Mouse (Mus musculus): ENCODE data around the gene Scfd2. TPM values are rescaled to one million over a fixed set of nuclear protein-coding genes. Genes with fewer than 3 reads are reported as not detected.

Gene Scfd2
- polyA plus RNA-seq, 1 experiment from 2014 or later = 18.1 TPM

DNA sequence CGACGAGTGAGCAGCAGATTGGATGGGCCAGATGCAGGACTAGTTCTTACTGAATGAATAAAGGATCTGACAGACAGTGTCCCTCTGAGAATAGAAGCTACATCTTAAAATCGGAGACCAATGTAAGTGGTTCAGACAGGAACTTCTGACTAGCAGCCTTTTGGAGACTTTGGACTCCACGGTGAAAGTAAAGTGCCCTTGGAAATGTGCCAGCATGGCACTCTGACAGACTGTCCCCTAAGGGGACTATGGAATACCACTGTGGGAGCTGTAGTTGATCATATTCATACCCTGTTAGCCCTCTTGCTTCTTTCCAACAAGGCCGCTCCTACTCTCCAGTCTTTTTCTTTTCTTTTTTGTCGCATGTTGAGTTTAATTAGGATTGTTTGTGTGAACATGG is 368.4 kb downstream of the Scfd2 start:
- H3K4me2 ChIP-seq (ENCODE audit: low read length) = no peak overlapping the region
- no peak overlapping the region for H3K9ac ChIP-seq (ENCODE audit: low read depth, low read length)
- H3K27ac ChIP-seq (ENCODE audit: low read length) = no peak overlapping the region
- no peaks in the 10 kb centered on the region for H3K9me3 ChIP-seq (replicated peaks; ENCODE audit: control insufficient read depth, low read length, poor library complexity, severe bottlenecking)
- ATAC-seq = no peak
- no peaks in the 10 kb centered on the region for H3K27me3 ChIP-seq (ENCODE audit: control insufficient read depth, insufficient read depth, low read depth, low read length)
- WGBS = 79% methylated on average over 6 of the region's 6 CpGs
- no peak overlapping the region for H3K4me3 ChIP-seq (ENCODE audit: low read depth, low read length)
- H3K36me3 ChIP-seq (ENCODE audit: control insufficient read depth, insufficient read depth, low read length) = no peaks in the 10 kb centered on the region
- peaks cover 10% of the 10 kb centered on the region for H3K4me1 ChIP-seq (ENCODE audit: control insufficient read depth, insufficient read depth, low read length)

DNA sequence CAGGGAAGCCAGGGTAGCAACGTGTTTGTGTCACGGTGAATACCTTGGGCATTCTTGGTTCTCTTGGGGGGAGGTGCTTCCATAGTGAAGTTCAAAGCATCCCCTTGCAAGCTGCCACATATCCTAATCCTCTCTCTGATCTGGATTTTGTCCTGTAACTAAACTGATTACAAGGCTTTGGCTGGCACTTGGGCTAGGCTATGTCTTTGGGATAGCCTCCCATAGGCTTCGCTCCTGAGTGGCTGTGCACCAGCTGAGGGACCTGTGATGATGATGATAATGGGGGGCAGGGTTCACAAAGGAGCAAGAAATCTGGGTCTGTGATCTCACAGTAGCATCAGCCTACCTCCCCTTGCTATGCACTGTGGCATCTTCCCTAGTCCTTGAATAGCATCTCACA is 369.5 kb downstream of the Scfd2 start:
- H3K9ac ChIP-seq (ENCODE audit: low read depth, low read length) = peak overlapping the region; percentile 26; the same call in 1 of the 2 replicates
- 28% methylated on average over 3 of the region's 3 CpGs for WGBS
- peaks cover 10% of the 10 kb centered on the region for H3K4me1 ChIP-seq (ENCODE audit: control insufficient read depth, insufficient read depth, low read length)
- no peaks in the 10 kb centered on the region for H3K36me3 ChIP-seq (ENCODE audit: control insufficient read depth, insufficient read depth, low read length)
- no peak overlapping the region; the same call in 1 of the 2 replicates for H3K27ac ChIP-seq (ENCODE audit: low read length)
- no peaks in the 10 kb centered on the region for H3K27me3 ChIP-seq (ENCODE audit: control insufficient read depth, insufficient read depth, low read depth, low read length)
- ATAC-seq = 0 out of 2 replicates have a peak, but pooled peaks have one; percentile 21
- H3K4me2 ChIP-seq (ENCODE audit: low read length) = peak overlapping the region; percentile 45
- H3K4me3 ChIP-seq (ENCODE audit: low read depth, low read length) = peak overlapping the region; percentile 9; the same call in 1 of the 2 replicates
- no peaks in the 10 kb centered on the region for H3K9me3 ChIP-seq (replicated peaks; ENCODE audit: control insufficient read depth, low read length, poor library complexity, severe bottlenecking)

GRCm38 (mm10) chr5:74161297-74161926 is 370.1 kb downstream of the Scfd2 start:
- peak overlapping the region; percentile 9; the same call in 1 of the 2 replicates for H3K4me3 ChIP-seq (ENCODE audit: low read depth, low read length)
- peak; percentile 71 for ATAC-seq

GRCm38 (mm10) chr5:74160349-74160748 is 371.2 kb downstream of the Scfd2 start:
- peaks cover 10% of the 10 kb centered on the region for H3K4me1 ChIP-seq (ENCODE audit: control insufficient read depth, insufficient read depth, low read length)
- H3K36me3 ChIP-seq (ENCODE audit: control insufficient read depth, insufficient read depth, low read length) = no peaks in the 10 kb centered on the region
- no peak overlapping the region for H3K4me3 ChIP-seq (ENCODE audit: low read depth, low read length)
- no peak for ATAC-seq
- no peak overlapping the region for H3K9ac ChIP-seq (ENCODE audit: low read depth, low read length)
- H3K9me3 ChIP-seq (replicated peaks; ENCODE audit: control insufficient read depth, low read length, poor library complexity, severe bottlenecking) = no peaks in the 10 kb centered on the region
- H3K4me2 ChIP-seq (ENCODE audit: low read length) = no peak overlapping the region
- H3K27me3 ChIP-seq (ENCODE audit: control insufficient read depth, insufficient read depth, low read depth, low read length) = no peaks in the 10 kb centered on the region
- no peak overlapping the region for H3K27ac ChIP-seq (ENCODE audit: low read length)
- 79% methylated on average over 4 of the region's 4 CpGs for WGBS

More at GRCm38 (mm10) chr5:74161297-74161926, 370.1 kb downstream of the Scfd2 start:
- H3K36me3 ChIP-seq (ENCODE audit: control insufficient read depth, insufficient read depth, low read length) = no peaks in the 10 kb centered on the region
- H3K27ac ChIP-seq (ENCODE audit: low read length) = no peak overlapping the region; the same call in 1 of the 2 replicates
- H3K9ac ChIP-seq (ENCODE audit: low read depth, low read length) = peak overlapping the region; percentile 26; the same call in 1 of the 2 replicates
- WGBS = 13% methylated on average over 15 of the region's 15 CpGs
- no peaks in the 10 kb centered on the region for H3K9me3 ChIP-seq (replicated peaks; ENCODE audit: control insufficient read depth, low read length, poor library complexity, severe bottlenecking)
- H3K27me3 ChIP-seq (ENCODE audit: control insufficient read depth, insufficient read depth, low read depth, low read length) = no peaks in the 10 kb centered on the region
- peaks cover 10% of the 10 kb centered on the region for H3K4me1 ChIP-seq (ENCODE audit: control insufficient read depth, insufficient read depth, low read length)
- H3K4me2 ChIP-seq (ENCODE audit: low read length) = peak overlapping the region; percentile 45

GRCm38 (mm10) chr5:74159906-74160305 is 371.7 kb downstream of the Scfd2 start:
- WGBS = 77% methylated on average over 7 of the region's 7 CpGs
- H3K9me3 ChIP-seq (replicated peaks; ENCODE audit: control insufficient read depth, low read length, poor library complexity, severe bottlenecking) = no peaks in the 10 kb centered on the region

DNA sequence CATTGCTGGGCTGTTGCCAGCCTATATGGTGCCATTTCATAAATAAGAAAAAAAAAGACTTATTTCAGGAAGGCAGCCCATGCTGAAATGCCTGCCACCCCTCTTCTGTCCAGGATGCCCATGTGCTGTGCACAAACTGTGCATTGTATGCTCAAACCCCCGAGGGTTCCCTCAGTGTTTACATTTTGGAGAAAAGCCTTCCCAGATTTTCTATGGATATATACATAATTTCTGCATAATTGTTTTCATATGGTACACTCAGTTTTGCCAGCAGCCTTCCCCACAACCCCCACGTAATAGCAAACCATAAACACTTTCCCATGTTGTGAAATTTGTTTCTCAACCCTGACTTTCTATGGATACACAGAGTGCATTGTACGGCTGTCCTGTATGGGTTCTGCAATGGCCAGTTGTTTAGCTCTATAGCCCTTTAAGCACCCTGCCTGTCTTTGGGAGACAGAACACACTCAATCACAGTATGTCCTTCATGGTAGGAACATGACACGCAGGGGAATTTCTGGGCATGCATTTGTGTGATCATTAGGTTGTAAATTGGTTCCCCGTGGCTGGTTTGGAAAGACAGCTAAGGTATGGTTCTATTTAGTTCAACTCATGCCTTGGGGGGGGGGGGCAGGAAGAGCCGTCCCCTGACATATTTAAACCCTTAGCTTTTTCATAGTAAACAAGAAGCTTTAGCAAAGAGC is 372.5 kb downstream of the Scfd2 start:
- no peaks in the 10 kb centered on the region for H3K36me3 ChIP-seq (ENCODE audit: control insufficient read depth, insufficient read depth, low read length)
- no peaks in the 10 kb centered on the region for H3K27me3 ChIP-seq (ENCODE audit: control insufficient read depth, insufficient read depth, low read depth, low read length)
- no peak for ATAC-seq
- H3K9ac ChIP-seq (ENCODE audit: low read depth, low read length) = no peak overlapping the region
- no peaks in the 10 kb centered on the region for H3K9me3 ChIP-seq (replicated peaks; ENCODE audit: control insufficient read depth, low read length, poor library complexity, severe bottlenecking)
- no peak overlapping the region for H3K27ac ChIP-seq (ENCODE audit: low read length)
- 88% methylated on average over 6 of the region's 6 CpGs for WGBS
- H3K4me3 ChIP-seq (ENCODE audit: low read depth, low read length) = no peak overlapping the region
- peaks cover 10% of the 10 kb centered on the region for H3K4me1 ChIP-seq (ENCODE audit: control insufficient read depth, insufficient read depth, low read length)
- no peak overlapping the region for H3K4me2 ChIP-seq (ENCODE audit: low read length)

More at GRCm38 (mm10) chr5:74159906-74160305, 371.7 kb downstream of the Scfd2 start:
- Histone ChIP-seq H3K4me2 (ENCODE audit: low read length) (no peak overlapping the region), H3K27me3 (ENCODE audit: control insufficient read depth, insufficient read depth, low read depth, low read length) (no peaks in the 10 kb centered on the region), H3K36me3 (ENCODE audit: control insufficient read depth, insufficient read depth, low read length) (no peaks in the 10 kb centered on the region), H3K4me1 (ENCODE audit: control insufficient read depth, insufficient read depth, low read length) (peaks cover 10% of the 10 kb centered on the region), H3K4me3 (ENCODE audit: low read depth, low read length) (no peak overlapping the region), H3K27ac (ENCODE audit: low read length) (no peak overlapping the region), H3K9ac (ENCODE audit: low read depth, low read length) (no peak overlapping the region)
- no peak for ATAC-seq

DNA sequence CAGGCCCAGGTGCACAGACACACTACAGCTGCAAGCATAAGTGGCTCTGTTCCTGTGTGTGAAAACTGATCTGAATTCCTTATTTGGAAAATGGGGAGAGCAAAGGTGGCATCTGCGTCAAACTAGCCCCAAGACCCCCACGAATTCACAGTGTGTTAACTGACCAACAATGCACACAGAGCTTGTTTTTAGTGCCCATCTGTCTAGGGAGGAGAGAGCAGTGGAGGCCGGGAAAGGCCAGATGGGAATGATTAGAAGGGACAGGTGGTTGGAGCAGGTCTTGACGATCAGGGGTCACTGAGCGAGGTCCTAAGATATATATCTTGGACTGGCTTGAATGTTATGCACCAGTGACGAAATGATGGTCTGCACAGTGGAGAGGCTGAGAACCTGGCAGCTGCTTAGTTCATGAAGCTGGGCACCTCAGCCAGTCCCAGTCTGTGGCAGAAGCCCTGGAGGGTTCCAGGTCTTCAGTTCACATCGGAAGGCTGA is 375.7 kb downstream of the Scfd2 start:
- H3K4me3 ChIP-seq (ENCODE audit: low read depth, low read length) = no peak overlapping the region
- no peaks in the 10 kb centered on the region for H3K9me3 ChIP-seq (replicated peaks; ENCODE audit: control insufficient read depth, low read length, poor library complexity, severe bottlenecking)
- no peaks in the 10 kb centered on the region for H3K27me3 ChIP-seq (ENCODE audit: control insufficient read depth, insufficient read depth, low read depth, low read length)
- no peaks in the 10 kb centered on the region for H3K4me1 ChIP-seq (ENCODE audit: control insufficient read depth, insufficient read depth, low read length)
- no peak overlapping the region for H3K9ac ChIP-seq (ENCODE audit: low read depth, low read length)
- H3K27ac ChIP-seq (ENCODE audit: low read length) = no peak overlapping the region
- no peak overlapping the region for H3K4me2 ChIP-seq (ENCODE audit: low read length)
- no peak for ATAC-seq
- H3K36me3 ChIP-seq (ENCODE audit: control insufficient read depth, insufficient read depth, low read length) = no peaks in the 10 kb centered on the region
- WGBS = 66% methylated on average over 7 of the region's 7 CpGs
